8 mouse cellular contexts compared by ENCODE assay signal in genomic region chr9:21918692-21919384, GRCm38 (mm10). TPM values are rescaled to one million over a fixed set of nuclear protein-coding genes. Genes with fewer than 3 reads are reported as not detected.
DNase-seq lines count a peak whose midpoint lies in the region; ATAC-seq and TF ChIP-seq lines count a peak whose summit lies in the region.

No protein-coding gene starts in this region.

- peak overlapping the region; percentile 99 for H3K4me2 ChIP-seq in heart, embryonic 11.5 days
- H3K4me2 ChIP-seq in heart, embryonic 16.5 days (ENCODE audit: low read depth, low read length), result peak overlapping the region; percentile 86

- peaks cover 12% of the 10 kb centered on the region; the same call in 1 of the 2 replicates for H3K27me3 ChIP-seq in heart, embryonic 11.5 days (ENCODE audit: control insufficient read depth, insufficient read depth, low read length)
- no peaks in the 10 kb centered on the region for H3K27me3 ChIP-seq in MEL (ENCODE audit: control insufficient read depth in 1 of 2, insufficient read depth in 2 of 2, low read length in 2 of 2)
- H3K27me3 ChIP-seq in heart, embryonic 16.5 days (ENCODE audit: control insufficient read depth, insufficient read depth, low read length), result no peaks in the 10 kb centered on the region

- no peaks in the 10 kb centered on the region for H3K36me3 ChIP-seq in heart, embryonic 11.5 days (ENCODE audit: control insufficient read depth, insufficient read depth, low read length)
- H3K36me3 ChIP-seq in MEL (ENCODE audit: control insufficient read depth in 1 of 2, insufficient read depth in 2 of 2, low read length in 2 of 2), result peaks cover 0 to 17% of the 10 kb centered on the region in 2 experiments; a peak in 2 of 4 replicates
- no peaks in the 10 kb centered on the region for H3K36me3 ChIP-seq in heart, embryonic 16.5 days (ENCODE audit: control insufficient read depth, insufficient read depth)

- H3K9ac ChIP-seq in heart, embryonic 11.5 days (ENCODE audit: low read depth, low read length), result no peak overlapping the region
- peak overlapping the region; percentile 11; the same call in 1 of the 2 replicates for H3K9ac ChIP-seq in MEL (ENCODE audit: control insufficient read depth, low read depth, low read length, poor library complexity, severe bottlenecking)
- H3K9ac ChIP-seq in heart, embryonic 16.5 days (ENCODE audit: low read length), result no peak overlapping the region

- TF ChIP-seq EP300 in MEL (IDR thresholded peaks at IDR 0.05; ENCODE audit: low read depth in 1 of 2, low read length in 2 of 2), result no peak

- no peak for TF ChIP-seq RAD21 in MEL (IDR thresholded peaks at IDR 0.05; ENCODE audit: low read depth, low read length)

- peaks cover 5% of the 10 kb centered on the region for H3K4me1 ChIP-seq in heart, embryonic 11.5 days (ENCODE audit: control insufficient read depth, insufficient read depth, low read length)
- H3K4me1 ChIP-seq in MEL (ENCODE audit: control insufficient read depth in 1 of 2, insufficient read depth in 2 of 2, low read length in 2 of 2), result peaks cover 14 to 19% of the 10 kb centered on the region in 2 experiments
- peaks cover 14% of the 10 kb centered on the region for H3K4me1 ChIP-seq in heart, embryonic 16.5 days (ENCODE audit: control insufficient read depth, insufficient read depth, low read length)

- no peak for ATAC-seq in heart, embryonic 11.5 days (replicated peaks; ENCODE audit: insufficient number of reproducible peaks, low FRiP score, low TSS enrichment)
- ATAC-seq in heart, embryonic 16.5 days (replicated peaks; ENCODE audit: extremely low read depth, insufficient read depth, low FRiP score), result no peak
- no peak for ATAC-seq in cerebellum, adult (ENCODE audit: insufficient number of reproducible peaks, low FRiP score, low TSS enrichment)

- no peaks in the 10 kb centered on the region for H3K9me3 ChIP-seq in heart, embryonic 11.5 days (replicated peaks; ENCODE audit: control insufficient read depth, low read length)
- H3K9me3 ChIP-seq in MEL (replicated peaks; ENCODE audit: insufficient read depth, low read length), result no peaks in the 10 kb centered on the region
- no peaks in the 10 kb centered on the region for H3K9me3 ChIP-seq in heart, embryonic 16.5 days (replicated peaks; ENCODE audit: control insufficient read depth, low read length)

- peak overlapping the region; percentile 61 for H3K4me3 ChIP-seq in heart, embryonic 11.5 days (ENCODE audit: low read depth, low read length)
- H3K4me3 ChIP-seq in MEL (ENCODE audit: control insufficient read depth in 1 of 2, insufficient read depth in 1 of 2, low read depth in 2 of 2, low read length in 2 of 2), result peak overlapping the region in 1 of 2 experiments; percentile 63; a peak in 2 of 4 replicates
- peak overlapping the region; percentile 69 for H3K4me3 ChIP-seq in heart, embryonic 16.5 days (ENCODE audit: low read length)

- no peak overlapping the region for H3K27ac ChIP-seq in heart, embryonic 11.5 days (ENCODE audit: low read depth, low read length)
- H3K27ac ChIP-seq in MEL (ENCODE audit: control insufficient read depth, low read depth, low read length), result peak overlapping the region; percentile 2; the same call in 1 of the 2 replicates
- no peak overlapping the region for H3K27ac ChIP-seq in heart, embryonic 16.5 days (ENCODE audit: low read length)

- TF ChIP-seq POLR2A in MEL (IDR thresholded peaks at IDR 0.05; ENCODE audit: control insufficient read depth in 1 of 2, insufficient read depth in 1 of 2, low read depth in 1 of 2, low read length in 2 of 2, poor library complexity in 1 of 2), result no peak

- DNase-seq in heart, adult 18-20 months, result no peak
- peak; percentile 63 for DNase-seq in MEL (ENCODE audit: low read depth, low spot score)
- peak; percentile 31 for DNase-seq in lung, postnatal 10 days
- no peak for DNase-seq in thymus, postnatal 25 days
- no peak for DNase-seq in cerebellum, adult 8-10 months

- TF ChIP-seq CTCF in MEL (IDR thresholded peaks at IDR 0.05 in 2 of 3, conservative IDR thresholded peaks at IDR 0.05 in 1 of 3; ENCODE audit: control insufficient read depth in 1 of 3, insufficient read depth in 1 of 3, low read depth in 2 of 3, low read length in 3 of 3, poor library complexity in 1 of 3, severe bottlenecking in 1 of 3), result peak in 1 of 3 experiments; percentile 27; a peak in 2 of 6 replicates

- 19% methylated on average over 5 of the region's 5 CpGs for WGBS in heart, embryonic 11.5 days (ENCODE audit: insufficient replicate concordance)
- WGBS in heart, embryonic 16.5 days, result 20% methylated on average over 5 of the region's 5 CpGs

- H3K79me2 ChIP-seq in MEL (ENCODE audit: control insufficient read depth, insufficient read depth, low read length, poor library complexity), result peaks cover 3% of the 10 kb centered on the region; the same call in 1 of the 2 replicates

TF ChIP-seq in MEL, 35 proteins besides CTCF, POLR2A, EP300 and RAD21:
- TF ChIP-seq SIN3A (IDR thresholded peaks at IDR 0.05; ENCODE audit: low read length), result peak; percentile 44; the same call in 1 of the 2 replicates
- no peak for TF ChIP-seq ZMIZ1 (IDR thresholded peaks at IDR 0.05; ENCODE audit: low read depth, low read length)
- 0 out of 2 replicates have a peak, but pooled peaks have one; percentile 3 for TF ChIP-seq CHD1 (IDR thresholded peaks at IDR 0.05; ENCODE audit: low read depth, low read length)
- peak; percentile 85 for TF ChIP-seq TBP (IDR thresholded peaks at IDR 0.05; ENCODE audit: low read depth, low read length)
- peak; percentile 71 for TF ChIP-seq USF1 (IDR thresholded peaks at IDR 0.05; ENCODE audit: low read depth, low read length)
- peak; percentile 70; the same call in 1 of the 2 replicates for TF ChIP-seq MYC (IDR thresholded peaks at IDR 0.05; ENCODE audit: low read depth, low read length)
- no peak for TF ChIP-seq NELFE (IDR thresholded peaks at IDR 0.05; ENCODE audit: low read depth, low read length)
- TF ChIP-seq TAL1 (IDR thresholded peaks at IDR 0.05; ENCODE audit: low read length), result no peak
- TF ChIP-seq MXI1 (IDR thresholded peaks at IDR 0.05; ENCODE audit: low read depth, low read length), result peak; percentile 11; the same call in 1 of the 2 replicates

RNA-seq across cellular contexts. Expression of gene Rab3d, which starts 0.8 kb away (rescaled TPM):
- polyA plus RNA-seq in heart, embryonic 11.5 days (2014; fragmentation: Nextera tagmentation; extraction: Ambion mirVana), result 5.6 and 6.4 TPM in 2 replicates
- total RNA-seq in heart, adult 18-20 months (2021), result 10 to 100 TPM; 16.2 to 18.2 TPM
- total RNA-seq in MEL (2012; rRNA removed), result 19.0 and 22.9 TPM in 2 replicates
- polyA plus RNA-seq in MEL (2012; ENCODE audit: insufficient read depth in 1 of 2, insufficient read length in 2 of 2, low read depth in 1 of 2, low replicate concordance in 2 of 2, missing spikeins in 1 of 2), result 10 to 100 TPM in 1 of 2 experiments, not detected in 1; 44.2 TPM
- polyA plus RNA-seq in heart, embryonic 16.5 days (2015; fragmentation: Nextera tagmentation; extraction: Ambion mirVana), result 10.8 and 11.4 TPM in 2 replicates

RNA-seq across cellular contexts. Expression of gene Ccdc159, which starts 8.4 kb away (rescaled TPM):
- polyA plus RNA-seq in heart, embryonic 11.5 days (2014; fragmentation: Nextera tagmentation; extraction: Ambion mirVana), result 2.3 and 3.3 TPM in 2 replicates
- total RNA-seq in heart, adult 18-20 months (2021), result 1 to 10 TPM; 3.7 to 6.0 TPM
- total RNA-seq in MEL (2012; rRNA removed), result 1.0 and 1.4 TPM in 2 replicates
- polyA plus RNA-seq in MEL (2012; ENCODE audit: insufficient read depth in 1 of 2, insufficient read length in 2 of 2, low read depth in 1 of 2, low replicate concordance in 2 of 2, missing spikeins in 1 of 2), result 1 to 10 TPM in 1 of 2 experiments, not detected in 1; 6.4 TPM
- 2.3 and 2.7 TPM in 2 replicates for polyA plus RNA-seq in heart, embryonic 16.5 days (2015; fragmentation: Nextera tagmentation; extraction: Ambion mirVana)

RNA-seq across cellular contexts. Expression of gene Tmem205, which starts 8.5 kb away (rescaled TPM):
- 39.0 and 45.1 TPM in 2 replicates for polyA plus RNA-seq in heart, embryonic 11.5 days (2014; fragmentation: Nextera tagmentation; extraction: Ambion mirVana)
- total RNA-seq in heart, adult 18-20 months (2021), result 10 to 100 TPM; 72.7 to 81.2 TPM
- 118 and 128 TPM in 2 replicates for total RNA-seq in MEL (2012; rRNA removed)
- 100 to 1,000 TPM in 1 of 2 experiments, not detected in 1; 114 TPM for polyA plus RNA-seq in MEL (2012; ENCODE audit: insufficient read depth in 1 of 2, insufficient read length in 2 of 2, low read depth in 1 of 2, low replicate concordance in 2 of 2, missing spikeins in 1 of 2)
- 39.1 and 45.3 TPM in 2 replicates for polyA plus RNA-seq in heart, embryonic 16.5 days (2015; fragmentation: Nextera tagmentation; extraction: Ambion mirVana)

RNA-seq across cellular contexts. Expression of gene Plppr2, which starts 18.0 kb away (rescaled TPM):
- 5.3 and 5.5 TPM in 2 replicates for polyA plus RNA-seq in heart, embryonic 11.5 days (2014; fragmentation: Nextera tagmentation; extraction: Ambion mirVana)
- 1 to 10 TPM; 2.4 to 3.0 TPM for total RNA-seq in heart, adult 18-20 months (2021)
- total RNA-seq in MEL (2012; rRNA removed), result 1.3 and 1.4 TPM in 2 replicates
- 10 to 100 TPM in 1 of 2 experiments, not detected in 1; 13.9 TPM for polyA plus RNA-seq in MEL (2012; ENCODE audit: insufficient read depth in 1 of 2, insufficient read length in 2 of 2, low read depth in 1 of 2, low replicate concordance in 2 of 2, missing spikeins in 1 of 2)
- 3.2 and 4.3 TPM in 2 replicates for polyA plus RNA-seq in heart, embryonic 16.5 days (2015; fragmentation: Nextera tagmentation; extraction: Ambion mirVana)

RNA-seq across cellular contexts. Expression of gene Swsap1, which starts 36.7 kb away (rescaled TPM):
- 9.0 and 13.1 TPM in 2 replicates for polyA plus RNA-seq in heart, embryonic 11.5 days (2014; fragmentation: Nextera tagmentation; extraction: Ambion mirVana)
- total RNA-seq in heart, adult 18-20 months (2021), result 1 to 10 TPM; 7.6 to 7.8 TPM
- total RNA-seq in MEL (2012; rRNA removed), result 12.7 and 17.2 TPM in 2 replicates
- polyA plus RNA-seq in MEL (2012; ENCODE audit: insufficient read depth in 1 of 2, insufficient read length in 2 of 2, low read depth in 1 of 2, low replicate concordance in 2 of 2, missing spikeins in 1 of 2), result 10 to 100 TPM in 1 of 2 experiments, not detected in 1; 19.3 TPM
- 4.4 and 4.9 TPM in 2 replicates for polyA plus RNA-seq in heart, embryonic 16.5 days (2015; fragmentation: Nextera tagmentation; extraction: Ambion mirVana)

Comparison
In these comparisons a context has a peak if more than half of its experiments do, and no peak if none do; other contexts are left out.
1. DNase-seq: peak in MEL (single experiment) and lung, postnatal 10 days (single experiment); none in heart, adult 18-20 months (0 of 2), thymus, postnatal 25 days (single experiment) and cerebellum, adult 8-10 months (single experiment).